Mouse (Mus musculus): ENCODE measurements at regions not wholly inside any gene's neighbourhood (a gene's known extent, or its start where the extent isn't known, plus 50 kb on each side); places are given as distances from the start of the nearest gene placed in this dataset.

- H3K9ac ChIP-seq (replicated peaks; ENCODE audit: low read length, poor library complexity, severe bottlenecking) = no peak overlapping the region
- H3K36me3 ChIP-seq (ENCODE audit: insufficient read depth, low read length) = no peaks in the 10 kb centered on the region
- no peak for DNase-seq (ENCODE audit: low spot score)
Observed at GRCm38 (mm10) chr2:172817058-172817745, 122.9 kb downstream of the Bmp7 start.

More at GRCm38 (mm10) chr2:172817058-172817745, 122.9 kb downstream of the Bmp7 start:
- ATAC-seq (ENCODE audit: low FRiP score) = no peak
- 76% methylated on average over 8 of the region's 8 CpGs for WGBS
- no peak for TF ChIP-seq CTCF (IDR thresholded peaks at IDR 0.05)
- no peak overlapping the region for H3K4me2 ChIP-seq (ENCODE audit: low read depth, low read length, poor library complexity, severe bottlenecking)
- no peaks in the 10 kb centered on the region for H3K27me3 ChIP-seq (ENCODE audit: insufficient read depth, low read length)
- no peak overlapping the region for H3K27ac ChIP-seq (ENCODE audit: low read depth, low read length)
- H3K4me1 ChIP-seq (ENCODE audit: insufficient read depth, low read length) = no peaks in the 10 kb centered on the region
- H3K9me3 ChIP-seq (ENCODE audit: low read length) = no peaks in the 10 kb centered on the region
- H3K4me3 ChIP-seq (ENCODE audit: low read depth, low read length) = no peak overlapping the region

All from midbrain, postnatal 0 days (tissue).